Comparison of ENCODE assay signal across 7 mouse cellular contexts in the genomic region with DNA sequence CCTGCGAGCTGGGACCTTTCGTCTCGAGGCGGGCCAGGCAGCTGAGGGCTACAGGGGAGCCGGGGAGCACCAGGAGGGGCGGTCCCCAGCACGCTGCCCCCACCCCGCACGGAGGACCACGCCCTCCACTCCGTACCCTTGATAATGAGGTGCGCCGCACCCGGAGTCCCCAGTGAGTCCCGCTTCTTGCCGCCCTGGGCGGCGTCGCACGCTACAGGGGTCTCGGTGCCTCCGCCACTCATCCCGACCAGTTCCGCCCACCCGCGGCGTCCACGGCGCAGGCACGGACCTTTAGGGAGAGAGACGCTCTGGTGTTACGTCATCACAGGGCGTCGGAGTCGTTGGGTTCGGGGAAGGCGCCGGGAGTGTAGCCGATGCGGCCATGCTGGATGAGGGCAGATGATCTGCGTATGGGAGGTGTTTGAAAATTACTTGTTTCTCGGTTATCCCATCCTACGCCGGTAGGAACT. TPM values are rescaled to one million over a fixed set of nuclear protein-coding genes. Genes with fewer than 3 reads are reported as not detected.
DNase-seq lines count a peak whose midpoint lies in the region; ATAC-seq lines count a peak whose summit lies in the region.

A gene (minus strand): TSS at position 310 of the 470 bp plus-strand sequence.

- H3K9ac ChIP-seq in embryonic facial prominence, embryonic 11.5 days (replicated peaks; ENCODE audit: low read length): peak within 1 kb of the TSS; percentile 67
- peak within 1 kb of the TSS; percentile 75 for H3K9ac ChIP-seq in limb, embryonic 11.5 days (ENCODE audit: low read length)
- peak within 1 kb of the TSS; percentile 86 for H3K9ac ChIP-seq in midbrain, embryonic 14.5 days (replicated peaks; ENCODE audit: low read length)

- no peaks in the 10 kb centered on the region for H3K9me3 ChIP-seq in embryonic facial prominence, embryonic 11.5 days (replicated peaks; ENCODE audit: control insufficient read depth, low read length)
- no peaks in the 10 kb centered on the region for H3K9me3 ChIP-seq in limb, embryonic 11.5 days (ENCODE audit: control insufficient read depth, low read length)
- no peaks in the 10 kb centered on the region for H3K9me3 ChIP-seq in midbrain, embryonic 14.5 days (ENCODE audit: control insufficient read depth, low read length)

- no peak within 1 kb of the TSS for H3K27ac ChIP-seq in embryonic facial prominence, embryonic 11.5 days (replicated peaks; ENCODE audit: low read depth, low read length)
- no peak within 1 kb of the TSS for H3K27ac ChIP-seq in limb, embryonic 11.5 days (replicated peaks; ENCODE audit: low read depth, low read length)
- H3K27ac ChIP-seq in midbrain, embryonic 14.5 days (replicated peaks; ENCODE audit: low read depth, low read length): peak within 1 kb of the TSS; percentile 76

- peak within 1 kb of the TSS; percentile 71 for H3K4me3 ChIP-seq in embryonic facial prominence, embryonic 11.5 days (ENCODE audit: low read depth, low read length)
- peak within 1 kb of the TSS; percentile 77 for H3K4me3 ChIP-seq in limb, embryonic 11.5 days (ENCODE audit: low read depth, low read length)
- H3K4me3 ChIP-seq in midbrain, embryonic 14.5 days (replicated peaks; ENCODE audit: low read depth, low read length): peak within 1 kb of the TSS; percentile 83

- peak; percentile 94 for ATAC-seq in embryonic facial prominence, embryonic 11.5 days (replicated peaks; ENCODE audit: insufficient number of reproducible peaks, low FRiP score, low TSS enrichment, low read depth)
- peak; percentile 94 for ATAC-seq in limb, embryonic 11.5 days (ENCODE audit: insufficient number of reproducible peaks, low FRiP score, low TSS enrichment, low read depth)
- peak; percentile 97 for ATAC-seq in midbrain, embryonic 14.5 days (ENCODE audit: low FRiP score, low TSS enrichment)

- no peaks in the 10 kb centered on the region for H3K27me3 ChIP-seq in embryonic facial prominence, embryonic 11.5 days (ENCODE audit: control insufficient read depth, insufficient read depth, low read length)
- H3K27me3 ChIP-seq in limb, embryonic 11.5 days (ENCODE audit: control insufficient read depth, insufficient read depth, low read length): no peaks in the 10 kb centered on the region
- H3K27me3 ChIP-seq in midbrain, embryonic 14.5 days (ENCODE audit: control insufficient read depth, insufficient read depth, low read length): no peaks in the 10 kb centered on the region

- H3K4me1 ChIP-seq in embryonic facial prominence, embryonic 11.5 days (ENCODE audit: control insufficient read depth, insufficient read depth, low read length): no peaks in the 10 kb centered on the region
- H3K4me1 ChIP-seq in limb, embryonic 11.5 days (ENCODE audit: control insufficient read depth, insufficient read depth, low read length): peaks cover 5% of the 10 kb centered on the region; the same call in 1 of the 2 replicates
- H3K4me1 ChIP-seq in midbrain, embryonic 14.5 days (ENCODE audit: control insufficient read depth, insufficient read depth, low read length): 0 out of 2 replicates have a peak, but pooled peaks cover 2% of the 10 kb centered on the region

- H3K36me3 ChIP-seq in embryonic facial prominence, embryonic 11.5 days (replicated peaks; ENCODE audit: control insufficient read depth, insufficient read depth, low read depth, low read length): no peaks in the 10 kb centered on the region
- no peaks in the 10 kb centered on the region; the same call in 1 of the 2 replicates for H3K36me3 ChIP-seq in limb, embryonic 11.5 days (ENCODE audit: control insufficient read depth, insufficient read depth, low read length)
- H3K36me3 ChIP-seq in midbrain, embryonic 14.5 days (ENCODE audit: control insufficient read depth, insufficient read depth, low read length): peaks cover 5% of the 10 kb centered on the region; the same call in 1 of the 2 replicates

- peak; percentile 97 for DNase-seq in adrenal gland, postnatal 14 days
- DNase-seq in embryonic facial prominence, embryonic 11.5 days (ENCODE audit: low spot score): peak; percentile 97
- DNase-seq in heart, adult 11 months: peak; percentile 99
- DNase-seq in kidney, adult 18-20 months: peak; percentile 96
- peak; percentile 97 for DNase-seq in limb, embryonic 11.5 days (ENCODE audit: low spot score)
- DNase-seq in midbrain, embryonic 14.5 days: peak; percentile 99
- peak; percentile 87 to 96 for DNase-seq in spleen, adult 18-20 months

- 0% methylated on average over 44 of the region's 44 CpGs for WGBS in embryonic facial prominence, embryonic 11.5 days
- under 1% methylated on average over 44 of the region's 44 CpGs for whole genome bisulfite sequencing in limb, embryonic 11.5 days
- under 1% methylated on average over 44 of the region's 44 CpGs for WGBS in midbrain, embryonic 14.5 days

- peak within 1 kb of the TSS; percentile 49 for H3K4me2 ChIP-seq in embryonic facial prominence, embryonic 11.5 days (ENCODE audit: low read depth, low read length)
- peak within 1 kb of the TSS; percentile 72 for H3K4me2 ChIP-seq in limb, embryonic 11.5 days (ENCODE audit: low read depth, severe bottlenecking)
- peak within 1 kb of the TSS; percentile 84 for H3K4me2 ChIP-seq in midbrain, embryonic 14.5 days (ENCODE audit: low read length)

RNA-seq across cellular contexts. Expression of the gene that starts here (rescaled TPM):
- total RNA-seq in adrenal gland, postnatal 14 days (2021): 13.8 and 17.9 TPM in 2 replicates
- polyA plus RNA-seq in embryonic facial prominence, embryonic 11.5 days (2014; fragmentation: Nextera tagmentation; extraction: Ambion mirVana): 27.9 and 31.4 TPM in 2 replicates
- 21.3 and 26.0 TPM in 2 replicates for polyA plus RNA-seq in limb, embryonic 11.5 days (2014; fragmentation: Nextera tagmentation; extraction: Ambion mirVana)
- 21.6 and 25.5 TPM in 2 replicates for polyA plus RNA-seq in midbrain, embryonic 14.5 days (2014; fragmentation: Nextera tagmentation; extraction: Ambion mirVana)
